Mouse (Mus musculus): ENCODE measurements around the gene Cebpa.

DNA sequence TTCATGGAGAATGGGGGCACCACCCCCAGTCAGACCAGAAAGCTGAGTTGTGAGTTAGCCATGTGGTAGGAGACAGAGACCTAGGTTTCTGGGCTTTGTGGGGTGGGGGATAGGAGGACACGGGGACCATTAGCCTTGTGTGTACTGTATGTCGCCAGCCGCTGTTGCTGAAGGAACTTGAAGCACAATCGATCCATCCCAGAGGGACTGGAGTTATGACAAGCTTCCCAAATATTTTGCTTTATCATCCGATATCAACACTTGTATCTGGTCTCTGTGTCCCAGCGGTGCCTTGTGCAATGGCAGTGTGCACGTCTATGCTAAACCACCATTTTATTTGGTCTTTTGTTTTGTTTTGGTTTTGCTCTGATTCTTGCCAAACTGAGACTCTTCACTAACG is 2.1 kb downstream of the Cebpa start:
- TF ChIP-seq ETS1 (IDR thresholded peaks at IDR 0.05; ENCODE audit: low read depth, low read length) (no peak), USF1 (IDR thresholded peaks at IDR 0.05; ENCODE audit: low read depth, low read length) (no peak), ZMIZ1 (IDR thresholded peaks at IDR 0.05; ENCODE audit: low read depth, low read length) (no peak), POLR2AphosphoS5 (IDR thresholded peaks at IDR 0.05; ENCODE audit: borderline replicate concordance, low read depth, low read length) (no peak), KAT2A (conservative IDR thresholded peaks at IDR 0.05; ENCODE audit: low read depth, low read length) (no peak), MEF2A (IDR thresholded peaks at IDR 0.05; ENCODE audit: extremely low read depth, insufficient replicate concordance, low read depth, low read length, poor library complexity, severe bottlenecking) (no peak), CTCF (IDR thresholded peaks at IDR 0.05 in 2 of 3, conservative IDR thresholded peaks at IDR 0.05 in 1 of 3; ENCODE audit: control insufficient read depth in 1 of 3, insufficient read depth in 1 of 3, low read depth in 2 of 3, low read length in 3 of 3, poor library complexity in 1 of 3, severe bottlenecking in 1 of 3) (no peak), ZC3H11A (IDR thresholded peaks at IDR 0.05; ENCODE audit: low read depth, low read length) (no peak), POLR2A (IDR thresholded peaks at IDR 0.05; ENCODE audit: control insufficient read depth in 1 of 2, insufficient read depth in 1 of 2, low read depth in 1 of 2, low read length in 2 of 2, poor library complexity in 1 of 2) (no peak), EP300 (IDR thresholded peaks at IDR 0.05; ENCODE audit: low read depth in 1 of 2, low read length in 2 of 2) (no peak), CHD2 (IDR thresholded peaks at IDR 0.05; ENCODE audit: low read length) (no peak), NRF1 (IDR thresholded peaks at IDR 0.05; ENCODE audit: insufficient read depth, low read depth, low read length, poor library complexity, severe bottlenecking) (no peak), GATA1 (IDR thresholded peaks at IDR 0.05; ENCODE audit: low read depth, low read length) (no peak)
